Mouse (Mus musculus) bone marrow, adult 2 months (tissue): ENCODE results near the gene Safb.
"Not testable (repeated sequence)": the region's sequence is repeated elsewhere in the genome, so short reads cannot be mapped to it uniquely, and the experiment has no call there.

Experiments
- CTCF ChIP-seq: fragments of 200-500 bp; IDR thresholded peaks from 2 replicates; pipeline ENCODE4 v1.5.1; 2011; ENCODE audit warnings: low read length, control low read depth; ENCODE audit not compliant: control insufficient read depth, insufficient read depth
- POLR2A ChIP-seq: fragments of 200-500 bp; IDR thresholded peaks from 2 replicates; pipeline ENCODE4 v1.6.1; 2011; ENCODE audit warnings: low read depth, mild to moderate bottlenecking, control low read depth, low read length, borderline replicate concordance; ENCODE audit not compliant: control insufficient read depth

GRCm38 (mm10) chr17:56629800-56630781 is 45.5 kb downstream of the Safb start:
- not testable (repeated sequence) for TF ChIP-seq CTCF, POLR2A
